Mouse (Mus musculus) B cell, adult (primary cell): ENCODE measurements around the gene St8sia6. TPM values are rescaled to one million over a fixed set of nuclear protein-coding genes. Genes with fewer than 3 reads are reported as not detected.

Experiments used
- total RNA-seq: library from RNA; stranded (reverse); gene quantifications from 4 replicates; pipeline ENCODE4 v1.2.4, GENCODE M21; 2023; ENCODE audit not compliant: inconsistent age

St8sia6 gene
- 4.3 to 5.4 TPM (median 4.4 TPM) in 4 replicates for total RNA-seq

GRCm38 (mm10) chr2:13793969-13794363 is at the start of gene St8sia6:
St8sia6 (minus strand) TSS chr2:13794064.

Other genes starting within 250 kb of the St8sia6 start
- 5.1 to 9.9 TPM (median 6.9 TPM) in 4 replicates for gene Trdmt1, start 249.4 kb downstream of the St8sia6 start, total RNA-seq
- 369 to 484 TPM (median 431 TPM) in 4 replicates for gene Vim, start 220.1 kb downstream of the St8sia6 start, total RNA-seq